Comparison of ENCODE assay signal across 10 mouse cellular contexts in the genomic region with DNA sequence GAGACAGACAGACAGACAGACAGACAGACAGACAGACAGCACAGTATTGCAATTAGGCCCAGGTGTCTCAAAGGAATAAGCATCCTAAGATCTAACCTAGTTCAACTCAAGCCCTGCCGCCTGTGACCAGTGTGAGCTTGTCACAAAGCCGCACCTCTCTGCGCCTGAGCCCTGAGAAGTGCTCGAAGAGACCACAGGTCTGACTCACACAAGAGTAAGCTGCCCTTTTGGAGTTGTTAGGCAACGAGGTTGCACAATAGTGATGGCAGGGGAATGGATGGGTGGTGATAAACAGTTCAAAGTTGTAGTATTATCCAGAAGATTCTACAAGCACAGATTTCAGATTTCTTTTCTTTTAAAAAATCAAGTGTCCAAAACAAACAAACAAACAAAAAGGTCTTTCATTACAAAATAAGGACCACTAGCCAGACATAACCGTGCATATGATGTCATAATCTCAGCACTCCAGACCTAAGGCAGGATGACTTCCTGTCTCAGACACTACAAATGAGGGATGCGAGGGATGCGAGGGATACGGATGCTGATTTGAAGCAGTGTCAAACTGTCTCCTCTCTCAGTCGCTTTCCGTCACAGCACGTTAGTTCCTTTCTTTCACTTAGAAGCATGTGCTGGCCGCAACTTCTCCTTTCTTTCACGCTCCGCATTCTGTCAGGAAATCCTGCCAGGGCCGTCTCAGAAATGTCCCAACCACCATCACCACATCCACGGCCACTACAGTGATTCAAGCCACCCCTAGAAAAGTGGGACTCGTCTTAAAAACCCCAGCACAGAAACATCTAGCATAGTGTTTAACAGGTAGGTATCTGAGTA. TPM values are rescaled to one million over a fixed set of nuclear protein-coding genes. Genes with fewer than 3 reads are reported as not detected.
DNase-seq lines count a peak whose midpoint lies in the region; ATAC-seq and TF ChIP-seq lines count a peak whose summit lies in the region.
"Had no signal": no experiment of that assay in that cellular context is flagged by ENCODE, and none has a peak within 500 bp of the region (broad histone marks: within the 10 kb centered on the region; RNA-seq: fewer than 3 reads in every experiment).

No protein-coding gene starts in this region.

- intact Hi-C loops in left cerebral cortex, adult 2 months (cut with DNase I) = no loop called here
- intact Hi-C loops in left cerebral cortex, postnatal 10 days (cut with DNase I) = no loop called here
- intact Hi-C loops in left cerebral cortex, postnatal 36 days (cut with DNase I) = no loop called here

- H3K27ac ChIP-seq in left cerebral cortex, adult 2 months = 0 out of 2 replicates have a peak overlapping the region, but pooled peaks have one; percentile 11
- H3K27ac ChIP-seq in liver, embryonic 14.5 days = peak overlapping the region; percentile 27; the same call in 1 of the 2 replicates
- peak overlapping the region; percentile 62 for H3K27ac ChIP-seq in spleen, adult 2 months (ENCODE audit: insufficient read depth, low read length)
- H3K27ac ChIP-seq: heart, adult 2 months; midbrain, embryonic 10.5 days had no signal

- H3K4me1 ChIP-seq in liver, embryonic 14.5 days (replicated peaks; ENCODE audit: control insufficient read depth in 2 of 2, insufficient read depth in 2 of 2, low read length in 1 of 2) = peaks cover 7 to 16% of the 10 kb centered on the region in 2 experiments
- H3K4me1 ChIP-seq in spleen, adult 2 months (ENCODE audit: control insufficient read depth, insufficient read depth, insufficient read length) = peaks cover 20% of the 10 kb centered on the region; the same call in 1 of the 2 replicates

- no peak overlapping the region for H3K4me2 ChIP-seq in liver, embryonic 14.5 days (ENCODE audit: low read depth)

- DNase-seq in left cerebral cortex, adult 2 months (ENCODE audit: extremely low spot score in 1 of 2, low spot score in 2 of 2) = no peak
- DNase-seq in left cerebral cortex, postnatal 10 days (ENCODE audit: extremely low spot score in 1 of 2, low spot score in 2 of 2) = no peak
- DNase-seq in adrenal gland, adult (ENCODE audit: inconsistent age in 2 of 2, low spot score in 1 of 2) = peak; percentile 79 to 91
- peak in 1 of 3 experiments; percentile 40 for DNase-seq in liver, embryonic 14.5 days (ENCODE audit: low read depth in 3 of 3, low spot score in 3 of 3)
- peak; percentile 78 to 81 for DNase-seq in spleen, adult 2 months (ENCODE audit: low read depth in 1 of 2, low spot score in 2 of 2)
- DNase-seq in left cerebral cortex, postnatal 36 days (ENCODE audit: low spot score in 2 of 2) = no peak
- DNase-seq in frontal cortex, postnatal 10 days (ENCODE audit: low spot score in 2 of 2) = no peak

- TF ChIP-seq EP300 in liver, embryonic 14.5 days (IDR thresholded peaks at IDR 0.05; ENCODE audit: low read depth) = no peak

- H3K9me3 ChIP-seq in liver, embryonic 14.5 days (ENCODE audit: control insufficient read depth, low read length) = no peaks in the 10 kb centered on the region
- H3K9me3 ChIP-seq: midbrain, embryonic 10.5 days had no signal

- H3K36me3 ChIP-seq in liver, embryonic 14.5 days (replicated peaks; ENCODE audit: control insufficient read depth, insufficient read depth, low read depth) = no peaks in the 10 kb centered on the region
- no peaks in the 10 kb centered on the region for H3K36me3 ChIP-seq in spleen, adult 2 months (ENCODE audit: control insufficient read depth, insufficient read depth, low read length)
- H3K36me3 ChIP-seq: midbrain, embryonic 10.5 days had no signal

- no peak for TF ChIP-seq POLR2A in spleen, adult 2 months (IDR thresholded peaks at IDR 0.05; ENCODE audit: low read depth, low read length)

- H3K4me3 ChIP-seq in left cerebral cortex, adult 2 months = no peak overlapping the region
- H3K4me3 ChIP-seq in liver, embryonic 14.5 days (ENCODE audit: insufficient read depth in 1 of 2, low read depth in 2 of 2, low read length in 2 of 2) = no peak overlapping the region
- H3K4me3 ChIP-seq in spleen, adult 2 months (ENCODE audit: extremely low read depth, insufficient read depth, insufficient read length) = no peak overlapping the region
- H3K4me3 ChIP-seq: heart, adult 2 months; midbrain, embryonic 10.5 days had no signal

- H3K9ac ChIP-seq in liver, embryonic 14.5 days (replicated peaks) = no peak overlapping the region

- ATAC-seq in liver, embryonic 14.5 days (ENCODE audit: insufficient read depth) = peak; percentile 63
- ATAC-seq in activated CD4-positive, CD25-positive, alpha-beta regulatory T cell, adult 4 months = no peak

- H3K27me3 ChIP-seq in liver, embryonic 14.5 days (ENCODE audit: control insufficient read depth, insufficient read depth, low read length) = peaks cover 4% of the 10 kb centered on the region
- H3K27me3 ChIP-seq in spleen, adult 2 months (ENCODE audit: control insufficient read depth, insufficient read depth, low read length) = no peaks in the 10 kb centered on the region

- TF ChIP-seq CTCF in left cerebral cortex, adult 2 months (IDR thresholded peaks at IDR 0.05) = no peak
- TF ChIP-seq CTCF in liver, embryonic 14.5 days (IDR thresholded peaks at IDR 0.05; ENCODE audit: low read depth) = no peak
- no peak for TF ChIP-seq CTCF in spleen, adult 2 months (IDR thresholded peaks at IDR 0.05; ENCODE audit: extremely low read depth, insufficient read depth, insufficient read length, insufficient replicate concordance)

- WGBS in liver, embryonic 14.5 days (ENCODE audit: insufficient replicate concordance) = 13% methylated on average over 18 of the region's 18 CpGs
- WGBS in spleen, adult 2 months = 8% methylated on average over 18 of the region's 18 CpGs

RNA-seq across cellular contexts. Expression of gene Ifngr2, which starts 24.2 kb away (rescaled TPM):
- 10 to 100 TPM; 30.0 to 32.7 TPM for total RNA-seq in left cerebral cortex, adult 2 months (2021)
- 10 to 100 TPM; 74.8 to 82.0 TPM for total RNA-seq in left cerebral cortex, postnatal 10 days (2021)
- polyA plus RNA-seq in liver, embryonic 14.5 days (2012; rRNA removed) = 3.9 and 4.9 TPM in 2 replicates
- 13.1 and 13.5 TPM in 2 replicates for polyA plus RNA-seq in liver, embryonic 14.5 days (2014; fragmentation: Nextera tagmentation; extraction: Ambion mirVana)
- 18.7 and 36.7 TPM in 2 replicates for polyA plus RNA-seq in spleen, adult 2 months (2012; rRNA removed)
- 10 to 100 TPM; 33.6 to 39.8 TPM for total RNA-seq in left cerebral cortex, postnatal 36 days (2021)
- polyA plus RNA-seq in activated CD4-positive, CD25-positive, alpha-beta regulatory T cell, adult 4 months (2017; shearing (Covaris generic)) = 10 to 100 TPM; 19.8 to 20.6 TPM

RNA-seq across cellular contexts. Expression of gene Ifnar1, which starts 37.7 kb away (rescaled TPM):
- 10 to 100 TPM; 45.2 TPM for total RNA-seq in left cerebral cortex, adult 2 months (2021)
- 10 to 100 TPM; 68.8 to 75.0 TPM for total RNA-seq in left cerebral cortex, postnatal 10 days (2021)
- polyA plus RNA-seq in liver, embryonic 14.5 days (2012; rRNA removed) = 9.3 and 11.6 TPM in 2 replicates
- polyA plus RNA-seq in liver, embryonic 14.5 days (2014; fragmentation: Nextera tagmentation; extraction: Ambion mirVana) = 15.4 and 16.2 TPM in 2 replicates
- polyA plus RNA-seq in spleen, adult 2 months (2012; rRNA removed) = 22.3 and 25.4 TPM in 2 replicates
- total RNA-seq in left cerebral cortex, postnatal 36 days (2021) = 10 to 100 TPM; 54.3 to 54.5 TPM
- polyA plus RNA-seq in activated CD4-positive, CD25-positive, alpha-beta regulatory T cell, adult 4 months (2017; shearing (Covaris generic)) = 10 to 100 TPM; 87.0 to 90.6 TPM

Comparison
In these comparisons a context has a peak if more than half of its experiments do, and no peak if none do; other contexts are left out.
1. DNase-seq: peak in adrenal gland, adult (2 of 2) and spleen, adult 2 months (2 of 2); none in left cerebral cortex, adult 2 months (0 of 2), left cerebral cortex, postnatal 10 days (0 of 2), left cerebral cortex, postnatal 36 days (0 of 2) and frontal cortex, postnatal 10 days (0 of 2).
2. H3K27ac ChIP-seq: peak in every context shown above with its lines; median percentile 62 in spleen, adult 2 months; 27 in liver, embryonic 14.5 days; 11 in left cerebral cortex, adult 2 months.